Mouse (Mus musculus) hindbrain, postnatal 0 days (tissue): Measurements from ENCODE around the gene Socs3. TPM values are rescaled to one million over a fixed set of nuclear protein-coding genes. Genes with fewer than 3 reads are reported as not detected.
A peak's percentile ranks its signal among the peaks of the same experiment; 100 is the strongest.

ENCODE experiments used
- ATAC-seq: fragments of 200-750 bp; cut with Nextera tagmentation; 2 replicates; pipeline ENCODE4 v1.8.0; 2017; ENCODE audit warnings: mild to moderate bottlenecking, moderate TSS enrichment, moderate library complexity
- DNase-seq: peaks from one replicate; pipeline ENCODE4 v3.0.0-alpha.2; 2015; ENCODE audit warnings: low spot score
- H3K27ac ChIP-seq: fragments of 300-500 bp; sonication (generic); 2 replicates; pipeline ENCODE4 v1.5.1; 2014; ENCODE audit warnings: mild to moderate bottlenecking
- H3K27me3 ChIP-seq: fragments of 300-500 bp; sonication (generic); 2 replicates; pipeline ENCODE4 v1.6.1; 2014; ENCODE audit warnings: low read length, mixed read lengths; ENCODE audit not compliant: insufficient read depth
- H3K36me3 ChIP-seq: fragments of 300-500 bp; sonication (generic); 2 replicates; pipeline ENCODE4 v1.6.1; 2014; ENCODE audit warnings: low read length, mixed read lengths; ENCODE audit not compliant: insufficient read depth
- H3K4me1 ChIP-seq: fragments of 300-500 bp; sonication (generic); 2 replicates; pipeline ENCODE4 v1.6.1; 2014; ENCODE audit warnings: antibody characterized with exemption, low read length, mixed read lengths; ENCODE audit not compliant: insufficient read depth
- H3K4me2 ChIP-seq: fragments of 300-500 bp; sonication (generic); 2 replicates; pipeline ENCODE4 v1.6.1; 2014; ENCODE audit warnings: low read depth, mild to moderate bottlenecking, low read length, moderate library complexity, mixed read lengths
- H3K4me3 ChIP-seq: fragments of 300-500 bp; sonication (generic); 2 replicates; pipeline ENCODE4 v1.5.1; 2014; ENCODE audit warnings: low read length
- H3K9ac ChIP-seq: fragments of 300-500 bp; sonication (generic); replicated peaks from 2 replicates; pipeline ENCODE4 v1.6.1; 2014; ENCODE audit warnings: mild to moderate bottlenecking, low read length, moderate library complexity, mixed read lengths
- H3K9me3 ChIP-seq: fragments of 300-500 bp; sonication (generic); 2 replicates; pipeline ENCODE4 v1.6.1; 2016; ENCODE audit warnings: low read length, mixed read lengths
- CTCF ChIP-seq: IDR thresholded peaks from 2 replicates; pipeline ENCODE4 v1.5.1; 2016; ENCODE audit warnings: antibody characterized with exemption, control low read depth, low read depth
- WGBS: fragments of 180-500 bp; shearing (Covaris S2); extraction: QIAGEN DNeasy Blood & Tissue Kit; methylation state at CpG from one replicate; pipeline ENCODE4 v1.1.7; 2014; 5-methylcytosine and 5-hydroxymethylcytosine counted together
- polyA plus RNA-seq: library from polyadenylated mRNA; unstranded; fragments of >200 nt; fragmentation: Nextera tagmentation; extraction: Ambion mirVana; gene quantifications from 2 replicates; pipeline ENCODE4 v1.2.1, GENCODE M21; 2015
- total RNA-seq: library from RNA; depleted of rRNA; stranded (reverse); fragments of >200 nt; gene quantifications from 2 replicates; pipeline ENCODE4 v1.2.3, GENCODE M21; 2014

The Socs3 gene
- total and polyA plus RNA-seq, 2 experiments from 2014 or later: 6.0 to 12.3 TPM

- H3K36me3 ChIP-seq: peaks cover 3% of the 10 kb centered on the region
- TF ChIP-seq CTCF: no peak
- no peak overlapping the region for H3K4me3 ChIP-seq
- no peak for ATAC-seq
- 0 out of 2 replicates have a peak, but pooled peaks cover 5% of the 10 kb centered on the region for H3K4me1 ChIP-seq
- no peak overlapping the region for H3K9ac ChIP-seq
- no peak for DNase-seq
- no peak overlapping the region for H3K27ac ChIP-seq
- no peaks in the 10 kb centered on the region for H3K9me3 ChIP-seq
- no peaks in the 10 kb centered on the region for H3K27me3 ChIP-seq
- no peak overlapping the region for H3K4me2 ChIP-seq
- 47% methylated on average over 3 of the region's 3 CpGs for WGBS
Observed at GRCm38 (mm10) chr11:117995661-117996060, 25.8 kb upstream of the Socs3 start.

DNA sequence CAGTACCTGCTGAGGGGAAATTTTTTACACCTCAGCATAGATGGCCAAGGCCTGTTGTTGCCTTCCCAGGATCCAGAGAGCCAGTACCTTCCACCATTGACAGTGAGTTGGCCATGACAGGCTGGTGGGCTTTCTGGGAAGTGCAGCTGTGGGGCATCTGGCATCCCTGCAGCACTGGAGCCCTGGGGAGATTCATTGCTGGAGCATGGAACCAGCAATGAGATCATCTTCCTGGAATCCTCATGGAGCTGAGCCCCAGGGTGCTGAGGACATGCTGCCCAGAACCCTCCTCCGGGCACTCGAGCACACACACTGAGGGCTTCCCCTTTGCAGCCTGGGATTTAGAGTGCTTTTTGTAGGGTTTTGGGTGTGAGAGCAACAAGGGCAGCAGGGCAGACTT is 25.4 kb upstream of the Socs3 start:
- no peak for DNase-seq
- H3K4me1 ChIP-seq: 0 out of 2 replicates have a peak, but pooled peaks cover 5% of the 10 kb centered on the region
- H3K36me3 ChIP-seq: no peaks in the 10 kb centered on the region; the same call in 1 of the 2 replicates
- no peaks in the 10 kb centered on the region for H3K9me3 ChIP-seq
- H3K27ac ChIP-seq: no peak overlapping the region
- no peak for TF ChIP-seq CTCF
- no peak overlapping the region for H3K4me3 ChIP-seq
- H3K4me2 ChIP-seq: no peak overlapping the region
- no peak overlapping the region for H3K9ac ChIP-seq
- no peaks in the 10 kb centered on the region for H3K27me3 ChIP-seq
- 55% methylated on average over 2 of the region's 2 CpGs for WGBS
- no peak for ATAC-seq

GRCm38 (mm10) chr11:117994250-117995057 is 24.6 kb upstream of the Socs3 start:
- H3K27ac ChIP-seq: 0 out of 2 replicates have a peak overlapping the region, but pooled peaks have one; percentile 20
- H3K27me3 ChIP-seq: no peaks in the 10 kb centered on the region
- no peaks in the 10 kb centered on the region for H3K9me3 ChIP-seq
- no peak overlapping the region for H3K4me2 ChIP-seq
- H3K4me1 ChIP-seq: peaks cover 10% of the 10 kb centered on the region; the same call in 1 of the 2 replicates
- WGBS: 63% methylated on average over 9 of the region's 9 CpGs
- DNase-seq (no peak), ATAC-seq (no peak; the same call in 1 of the 2 replicates)
- H3K36me3 ChIP-seq: no peaks in the 10 kb centered on the region; the same call in 1 of the 2 replicates
- H3K4me3 ChIP-seq: no peak overlapping the region
- no peak overlapping the region for H3K9ac ChIP-seq
- TF ChIP-seq CTCF: no peak

DNA sequence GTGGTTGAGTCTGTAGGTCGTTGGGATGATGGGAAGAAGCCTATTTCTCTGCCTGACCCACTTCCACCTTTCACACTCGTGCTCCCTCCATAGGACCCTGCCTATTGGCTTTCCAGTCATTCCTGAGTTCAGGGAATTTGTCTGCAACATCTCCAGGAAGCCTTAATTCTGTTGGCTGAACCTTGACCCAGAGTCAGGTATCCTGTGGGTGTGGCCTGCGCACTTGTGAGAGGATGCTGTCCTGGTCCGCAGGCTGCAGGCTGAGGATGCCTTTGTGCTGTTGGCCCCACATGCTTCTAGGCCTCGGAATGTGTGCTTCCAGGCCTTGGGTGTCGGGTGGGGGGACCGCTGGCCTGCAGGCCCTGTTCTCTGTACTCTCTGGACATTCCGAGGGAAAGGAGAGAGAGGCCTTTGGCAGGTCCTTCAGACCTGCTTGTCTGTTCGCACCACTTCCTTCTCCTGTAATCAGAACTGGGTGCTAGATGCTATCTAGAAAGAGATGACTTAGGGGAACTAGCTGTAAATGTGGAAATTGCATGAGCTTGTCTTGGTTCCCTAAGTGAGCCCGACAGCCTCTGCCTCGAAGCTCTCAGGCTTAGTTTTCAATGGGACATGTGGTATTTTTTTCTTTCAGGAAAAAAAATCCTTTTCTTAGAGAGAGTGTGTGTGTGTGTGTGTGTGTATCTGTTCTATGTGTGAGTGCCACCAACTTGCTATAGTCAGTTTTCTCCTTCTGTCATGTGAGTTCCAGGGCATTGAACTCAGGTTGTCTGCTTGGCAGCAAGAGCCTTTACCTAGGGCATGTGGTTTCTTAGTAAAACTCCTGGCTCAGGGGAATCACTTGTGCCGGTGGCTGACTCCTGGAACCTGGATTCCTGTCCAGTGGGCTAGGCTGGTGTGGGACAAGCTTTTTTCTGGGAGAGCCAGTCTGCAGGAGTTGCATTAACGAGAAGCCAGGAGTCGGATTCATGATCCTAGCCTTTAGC is 23.6 kb upstream of the Socs3 start:
- Histone ChIP-seq H3K4me3 (no peak overlapping the region), H3K4me1 (peaks cover 10% of the 10 kb centered on the region), H3K27me3 (no peaks in the 10 kb centered on the region), H3K36me3 (no peaks in the 10 kb centered on the region), H3K27ac (0 out of 2 replicates have a peak overlapping the region, but pooled peaks have one; percentile 20), H3K9ac (no peak overlapping the region), H3K4me2 (no peak overlapping the region), H3K9me3 (no peaks in the 10 kb centered on the region)
- TF ChIP-seq CTCF: no peak
- 79% methylated on average over 14 of the region's 14 CpGs for WGBS
- no peak for ATAC-seq
- DNase-seq: no peak

- H3K27me3 ChIP-seq: no peaks in the 10 kb centered on the region
- no peak overlapping the region for H3K27ac ChIP-seq
- no peak for TF ChIP-seq CTCF
- peaks cover 20% of the 10 kb centered on the region for H3K4me1 ChIP-seq
- no peaks in the 10 kb centered on the region for H3K36me3 ChIP-seq
- H3K4me3 ChIP-seq: no peak overlapping the region
- 61% methylated on average over 9 of the region's 9 CpGs for WGBS
- no peaks in the 10 kb centered on the region for H3K9me3 ChIP-seq
- ATAC-seq (no peak), DNase-seq (no peak)
- H3K4me2 ChIP-seq: no peak overlapping the region
- H3K9ac ChIP-seq: no peak overlapping the region
Observed at GRCm38 (mm10) chr11:117991502-117992470, 21.9 kb upstream of the Socs3 start.
